Mouse (Mus musculus): ENCODE measurements around the gene Kdelr3.

Gene Kdelr3

GRCm38 (mm10) chr15:79576947-79577346 is 60.7 kb downstream of the Kdelr3 start:
- DNase-seq = no peak
